Mouse (Mus musculus): ENCODE measurements at regions not wholly inside any gene's neighbourhood (a gene's known extent, or its start where the extent isn't known, plus 50 kb on each side); places are given as distances from the start of the nearest gene placed in this dataset.

DNA sequence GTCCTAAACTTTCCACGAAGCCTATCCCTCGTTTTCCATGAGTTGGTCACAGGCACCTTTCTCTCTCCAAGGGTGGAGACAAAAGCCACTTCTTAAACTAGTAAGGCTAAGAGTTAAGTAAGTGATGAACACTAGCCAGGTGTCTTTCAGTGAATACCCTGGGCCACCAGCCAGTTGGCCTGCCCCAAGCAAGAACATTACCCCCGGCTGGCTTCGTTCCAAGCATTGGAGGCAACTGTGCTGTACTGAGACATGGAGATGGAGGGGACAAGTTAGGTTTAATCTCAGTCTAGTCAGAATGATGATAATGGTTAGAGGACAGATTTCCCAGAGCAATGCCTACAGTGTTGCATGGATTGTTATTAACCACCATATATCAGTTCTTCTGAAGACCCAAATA is 350.6 kb downstream of the Actr3 start:
- Histone ChIP-seq H3K9ac (replicated peaks; ENCODE audit: low read depth) (no peak overlapping the region), H3K4me2 (replicated peaks; ENCODE audit: low read depth, low read length) (no peak overlapping the region), H3K27me3 (replicated peaks; ENCODE audit: insufficient read depth, low read length) (no peaks in the 10 kb centered on the region), H3K27ac (ENCODE audit: low read length) (no peak overlapping the region), H3K36me3 (ENCODE audit: insufficient read depth, low read length) (no peaks in the 10 kb centered on the region), H3K9me3 (ENCODE audit: low read length) (no peaks in the 10 kb centered on the region), H3K4me1 (ENCODE audit: insufficient read depth, low read depth, low read length) (no peaks in the 10 kb centered on the region), H3K4me3 (ENCODE audit: low read depth, low read length) (no peak overlapping the region)
- 78% methylated on average over 4 of the region's 4 CpGs for WGBS
- TF ChIP-seq CTCF (IDR thresholded peaks at IDR 0.05) (no peak), EP300 (IDR thresholded peaks at IDR 0.05) (no peak)
- no peak for DNase-seq (ENCODE audit: low spot score)
- no peak for ATAC-seq

GRCm38 (mm10) chr1:125039572-125040326 is 395.8 kb downstream of the Actr3 start:
- Histone ChIP-seq H3K9me3 (ENCODE audit: low read length) (no peaks in the 10 kb centered on the region), H3K27me3 (replicated peaks; ENCODE audit: insufficient read depth, low read length) (no peaks in the 10 kb centered on the region), H3K4me3 (ENCODE audit: low read depth, low read length) (no peak overlapping the region), H3K27ac (ENCODE audit: low read length) (no peak overlapping the region), H3K4me2 (replicated peaks; ENCODE audit: low read depth, low read length) (no peak overlapping the region), H3K36me3 (ENCODE audit: insufficient read depth, low read length) (no peaks in the 10 kb centered on the region), H3K9ac (replicated peaks; ENCODE audit: low read depth) (no peak overlapping the region), H3K4me1 (ENCODE audit: insufficient read depth, low read depth, low read length) (no peaks in the 10 kb centered on the region)
- WGBS, result 41% methylated on average over 4 of the region's 4 CpGs
- ATAC-seq, result no peak
- no peak for TF ChIP-seq EP300 (IDR thresholded peaks at IDR 0.05)
- TF ChIP-seq CTCF (IDR thresholded peaks at IDR 0.05), result no peak
- no peak for DNase-seq (ENCODE audit: low spot score)

DNA sequence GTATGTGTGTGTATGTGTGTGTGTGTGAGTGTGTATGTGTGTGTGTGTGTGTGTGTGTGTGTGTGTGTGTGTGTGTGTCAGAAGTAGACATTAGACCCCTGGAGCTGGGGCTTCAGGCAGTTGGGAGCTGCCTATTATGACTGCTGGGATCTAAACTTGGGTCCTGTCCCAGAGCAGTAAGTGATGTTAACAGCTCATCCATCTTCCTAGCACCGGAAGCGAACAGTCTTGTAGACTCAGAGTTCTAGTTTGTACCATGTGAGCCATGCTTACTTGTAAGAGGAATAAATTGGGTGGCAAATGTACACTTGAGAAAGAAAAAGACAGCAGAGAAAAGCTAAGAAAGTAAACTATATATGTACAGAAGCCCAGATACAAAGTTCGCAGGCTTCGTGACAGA is 422.2 kb downstream of the Actr3 start:
- ATAC-seq, result peak; percentile 86

GRCm38 (mm10) chr1:125011893-125012292 is 423.6 kb downstream of the Actr3 start:
- DNase-seq (ENCODE audit: low spot score) (no peak), ATAC-seq (no peak)
- no peak overlapping the region for H3K9ac ChIP-seq (replicated peaks; ENCODE audit: low read depth)
- no peak overlapping the region for H3K4me2 ChIP-seq (replicated peaks; ENCODE audit: low read depth, low read length)
- H3K4me3 ChIP-seq (ENCODE audit: low read depth, low read length), result no peak overlapping the region
- no peaks in the 10 kb centered on the region for H3K9me3 ChIP-seq (ENCODE audit: low read length)
- H3K27ac ChIP-seq (ENCODE audit: low read length), result no peak overlapping the region
- TF ChIP-seq EP300 (IDR thresholded peaks at IDR 0.05), result no peak
- TF ChIP-seq CTCF (IDR thresholded peaks at IDR 0.05), result no peak
- no peaks in the 10 kb centered on the region for H3K27me3 ChIP-seq (replicated peaks; ENCODE audit: insufficient read depth, low read length)
- no peaks in the 10 kb centered on the region for H3K4me1 ChIP-seq (ENCODE audit: insufficient read depth, low read depth, low read length)
- no peaks in the 10 kb centered on the region for H3K36me3 ChIP-seq (ENCODE audit: insufficient read depth, low read length)
- 54% methylated on average over 2 of the region's 2 CpGs for WGBS

More for the DNA sequence above, 422.2 kb downstream of the Actr3 start:
- Histone ChIP-seq H3K4me3 (ENCODE audit: low read depth, low read length) (no peak overlapping the region), H3K4me2 (replicated peaks; ENCODE audit: low read depth, low read length) (no peak overlapping the region), H3K9ac (replicated peaks; ENCODE audit: low read depth) (no peak overlapping the region), H3K4me1 (ENCODE audit: insufficient read depth, low read depth, low read length) (no peaks in the 10 kb centered on the region), H3K27me3 (replicated peaks; ENCODE audit: insufficient read depth, low read length) (no peaks in the 10 kb centered on the region), H3K9me3 (ENCODE audit: low read length) (no peaks in the 10 kb centered on the region), H3K36me3 (ENCODE audit: insufficient read depth, low read length) (no peaks in the 10 kb centered on the region), H3K27ac (ENCODE audit: low read length) (no peak overlapping the region)
- peak; percentile 75 for DNase-seq (ENCODE audit: low spot score)
- TF ChIP-seq CTCF (IDR thresholded peaks at IDR 0.05) (no peak), EP300 (IDR thresholded peaks at IDR 0.05) (peak; percentile 20; the same call in 1 of the 2 replicates)
- 53% methylated on average over 4 of the region's 4 CpGs for WGBS

GRCm38 (mm10) chr1:124997577-124997976 is 437.9 kb downstream of the Actr3 start:
- TF ChIP-seq CTCF (IDR thresholded peaks at IDR 0.05) (no peak), EP300 (IDR thresholded peaks at IDR 0.05) (no peak)
- H3K27ac ChIP-seq (ENCODE audit: low read length), result no peak overlapping the region
- ATAC-seq (no peak), DNase-seq (ENCODE audit: low spot score) (no peak)
- H3K27me3 ChIP-seq (replicated peaks; ENCODE audit: insufficient read depth, low read length), result no peaks in the 10 kb centered on the region
- 21% methylated on average over 1 of the region's 1 CpGs for WGBS
- no peak overlapping the region for H3K4me2 ChIP-seq (replicated peaks; ENCODE audit: low read depth, low read length)
- no peak overlapping the region for H3K4me3 ChIP-seq (ENCODE audit: low read depth, low read length)
- H3K9ac ChIP-seq (replicated peaks; ENCODE audit: low read depth), result no peak overlapping the region
- H3K9me3 ChIP-seq (ENCODE audit: low read length), result no peaks in the 10 kb centered on the region
- no peaks in the 10 kb centered on the region for H3K36me3 ChIP-seq (ENCODE audit: insufficient read depth, low read length)
- H3K4me1 ChIP-seq (ENCODE audit: insufficient read depth, low read depth, low read length), result no peaks in the 10 kb centered on the region

GRCm38 (mm10) chr1:124950849-124951248 is 484.7 kb downstream of the Actr3 start:
- H3K9ac ChIP-seq (replicated peaks; ENCODE audit: low read depth), result no peak overlapping the region
- H3K4me3 ChIP-seq (ENCODE audit: low read depth, low read length), result no peak overlapping the region
- H3K27me3 ChIP-seq (replicated peaks; ENCODE audit: insufficient read depth, low read length), result no peaks in the 10 kb centered on the region
- no peaks in the 10 kb centered on the region for H3K36me3 ChIP-seq (ENCODE audit: insufficient read depth, low read length)
- ATAC-seq, result no peak
- no peaks in the 10 kb centered on the region for H3K9me3 ChIP-seq (ENCODE audit: low read length)
- peak; percentile 14 for DNase-seq (ENCODE audit: low spot score)
- TF ChIP-seq CTCF (IDR thresholded peaks at IDR 0.05) (no peak), EP300 (IDR thresholded peaks at IDR 0.05) (no peak)
- H3K4me1 ChIP-seq (ENCODE audit: insufficient read depth, low read depth, low read length), result no peaks in the 10 kb centered on the region
- H3K4me2 ChIP-seq (replicated peaks; ENCODE audit: low read depth, low read length), result no peak overlapping the region
- no peak overlapping the region for H3K27ac ChIP-seq (ENCODE audit: low read length)
